Mouse (Mus musculus): ENCODE data around the gene Chml.

Gene Chml

DNA sequence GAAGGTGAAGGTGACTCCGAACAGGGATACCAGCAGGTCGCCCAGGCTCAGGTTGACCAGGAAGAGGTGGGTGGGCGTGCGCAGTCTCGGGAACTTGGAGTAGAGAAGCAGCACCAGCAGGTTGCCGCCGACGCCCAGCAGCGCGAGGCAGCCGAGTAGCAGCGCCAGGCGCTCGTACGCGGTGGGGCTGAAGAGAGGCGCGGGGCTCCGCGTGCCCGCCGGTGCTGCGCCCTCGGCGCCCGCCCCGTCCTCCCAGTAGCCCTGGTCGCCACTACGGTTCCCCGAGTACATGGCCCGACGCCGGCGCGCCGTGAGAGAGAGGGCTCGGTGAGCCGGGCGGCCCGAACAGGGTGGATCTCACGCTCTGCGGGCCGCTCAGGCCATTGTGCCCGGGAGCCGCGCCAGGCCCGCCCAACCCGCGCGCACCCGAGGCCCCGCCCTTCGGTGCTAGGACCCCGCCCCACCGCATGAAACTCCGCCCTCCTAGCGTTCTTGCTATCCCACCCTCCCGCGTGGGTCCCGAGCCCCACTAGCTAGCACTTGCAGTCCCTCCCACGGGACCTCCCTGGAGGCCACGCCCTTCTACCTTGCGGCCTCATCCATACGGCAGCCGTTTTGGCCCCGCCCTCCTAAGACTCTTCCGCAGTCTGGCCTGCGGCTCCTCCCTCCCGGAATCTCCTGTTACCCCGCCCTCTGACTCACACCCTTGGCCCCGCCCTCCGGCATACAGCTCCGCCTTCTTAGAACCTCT, at the start of gene Chml, which contains the start of gene Opn3:
Chml (minus strand) TSS at position 656 of the 751 bp plus-strand sequence.
Opn3 (minus strand) TSS at position 531 of the 751 bp plus-strand sequence.
- peak; percentile 97 for DNase-seq

DNA sequence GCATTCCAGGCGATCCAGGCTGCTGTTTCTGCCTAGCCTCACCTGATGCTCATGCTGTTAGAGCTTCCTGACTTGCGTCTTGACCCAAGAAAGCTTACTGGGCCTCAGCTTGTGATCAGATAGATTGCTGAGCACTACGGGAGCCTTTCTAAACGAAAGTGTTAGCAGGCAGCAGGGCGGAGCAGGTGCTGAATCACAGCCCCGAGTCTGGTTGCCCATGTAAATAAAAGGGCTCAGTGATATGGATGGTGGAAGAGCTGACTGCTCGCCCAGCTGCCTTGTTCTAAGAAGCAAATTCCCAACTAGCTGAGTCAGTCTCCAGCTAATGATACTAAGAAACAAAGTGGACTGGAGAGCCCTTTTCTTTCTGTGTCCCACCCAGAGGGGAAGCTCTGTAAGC, 33.1 kb upstream of the Chml start:
- DNase-seq = no peak

DNA sequence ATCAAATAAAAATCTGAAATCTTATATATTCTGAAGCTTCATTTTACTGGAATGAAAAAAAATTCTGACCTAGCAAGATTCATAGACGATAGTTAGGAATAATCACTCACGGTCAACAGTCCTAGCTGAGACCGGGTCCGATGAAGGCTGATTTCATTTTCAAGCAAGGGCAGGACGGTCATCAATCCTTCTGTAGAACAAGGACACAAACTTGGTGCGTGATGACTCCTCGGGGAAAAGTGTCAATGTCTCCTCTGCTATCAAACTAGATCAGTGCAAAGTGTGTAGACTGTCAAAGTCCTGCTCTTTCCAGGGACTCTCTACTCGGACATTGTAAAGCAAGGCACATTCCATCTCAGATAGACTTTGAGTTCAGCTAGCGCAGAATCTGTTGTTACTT, 24.1 kb upstream of the Chml start:
- no peak for DNase-seq

DNA sequence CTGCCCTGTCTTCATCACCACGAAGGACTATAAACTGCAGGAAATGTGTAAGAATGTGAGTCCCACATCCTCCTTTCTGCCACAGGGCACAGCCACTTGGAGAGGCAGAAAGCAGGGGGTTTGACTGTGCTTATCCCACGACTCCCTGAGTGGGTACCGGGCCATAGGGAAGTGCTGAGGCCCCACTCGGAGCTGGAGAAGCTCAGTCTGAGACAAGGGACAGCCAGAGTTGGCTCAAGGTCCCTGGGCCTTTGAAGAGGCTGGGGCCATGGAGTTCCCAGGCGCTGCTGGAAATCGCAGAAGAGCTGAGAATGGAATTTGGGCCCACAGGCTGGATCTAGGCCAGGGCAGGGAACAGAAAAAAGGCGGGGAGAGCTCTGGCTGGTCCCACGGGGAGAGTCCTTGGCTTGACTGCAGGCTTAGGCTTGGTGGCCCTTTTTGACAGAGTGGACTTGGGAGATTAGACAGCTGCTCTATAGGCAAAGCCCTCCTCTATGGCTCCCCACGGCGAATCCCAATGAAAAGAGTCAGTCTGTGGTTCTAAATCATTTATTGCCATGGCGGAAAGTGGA, 19.7 kb upstream of the Chml start:
- DNase-seq = no peak

DNA sequence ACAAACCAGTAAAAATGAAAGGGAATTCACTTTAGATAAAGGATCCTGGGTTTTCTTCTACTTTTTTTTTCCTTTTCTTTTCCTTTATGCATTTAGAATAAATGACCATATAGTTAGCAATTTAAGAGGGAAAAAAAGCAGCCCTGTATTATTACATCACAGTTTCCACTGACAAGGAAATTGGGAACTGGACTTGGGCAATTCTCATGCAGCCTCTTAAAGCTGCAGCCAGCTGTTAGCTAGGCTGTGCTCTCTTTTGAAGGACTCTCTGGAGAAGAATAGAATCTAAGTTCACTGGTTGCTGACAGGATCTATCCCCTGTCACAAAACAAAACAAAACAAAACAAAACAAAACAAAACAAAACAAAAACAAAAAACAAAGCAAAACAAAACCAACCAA, 15.3 kb upstream of the Chml start:
- no peak for DNase-seq

DNA sequence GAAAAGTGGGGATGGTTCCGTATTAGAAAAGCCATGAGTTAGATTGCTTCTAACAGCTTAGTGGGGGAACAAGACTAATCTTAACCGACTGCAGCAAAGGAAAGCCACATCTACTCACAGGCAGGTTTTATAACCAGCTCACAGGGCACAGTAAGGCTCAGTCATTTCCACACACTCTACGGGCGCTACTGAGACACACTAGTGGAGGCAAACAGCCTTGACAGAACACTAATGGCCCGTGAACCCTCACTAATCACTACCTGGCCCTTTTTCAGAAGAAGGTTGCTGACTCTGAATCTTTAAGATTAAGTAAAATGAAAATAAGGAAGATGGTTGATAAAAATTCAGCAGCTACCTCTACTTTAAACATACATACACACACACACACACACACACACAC, 14.9 kb upstream of the Chml start:
- DNase-seq = no peak

DNA sequence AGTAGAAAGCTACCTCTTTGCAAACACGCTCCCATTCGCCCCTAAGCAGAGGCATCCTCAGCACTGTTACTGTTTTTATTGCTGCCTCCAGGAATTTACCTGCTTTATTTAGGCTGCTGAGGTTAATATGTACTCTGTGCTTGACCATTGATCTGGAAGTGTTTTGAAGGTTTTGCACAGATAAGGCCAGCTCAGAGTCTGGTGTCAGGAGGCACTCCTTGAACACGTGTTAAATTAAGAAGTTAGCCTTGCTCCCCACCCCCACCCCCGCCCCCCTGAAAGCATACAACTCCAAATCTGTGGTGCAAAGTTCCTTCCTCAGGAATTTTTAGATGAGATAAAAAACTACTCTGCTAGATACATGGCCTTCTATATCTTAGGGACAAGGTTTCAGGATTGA, 8.4 kb upstream of the Chml start:
- DNase-seq = no peak

DNA sequence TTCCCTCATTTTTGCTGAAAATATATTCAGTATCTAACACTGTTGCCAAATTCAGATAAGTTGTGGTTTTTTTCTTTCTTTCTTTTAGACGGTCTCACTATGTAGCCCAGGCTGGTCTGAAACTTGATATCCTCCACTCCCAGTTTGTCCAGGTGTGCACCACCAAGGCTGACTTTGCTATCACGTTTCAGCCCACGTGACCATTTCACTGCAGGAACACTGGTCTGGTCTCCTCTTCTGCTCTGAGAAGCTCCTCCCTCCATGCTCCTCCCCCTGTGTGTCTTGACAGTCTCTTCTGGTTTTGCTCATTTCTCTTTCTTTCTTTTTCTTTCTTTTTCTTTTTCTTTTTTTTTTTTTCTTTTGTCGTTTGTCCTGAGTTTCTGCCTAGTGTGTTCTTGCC, 7.1 kb upstream of the Chml start:
- no peak for DNase-seq

DNA sequence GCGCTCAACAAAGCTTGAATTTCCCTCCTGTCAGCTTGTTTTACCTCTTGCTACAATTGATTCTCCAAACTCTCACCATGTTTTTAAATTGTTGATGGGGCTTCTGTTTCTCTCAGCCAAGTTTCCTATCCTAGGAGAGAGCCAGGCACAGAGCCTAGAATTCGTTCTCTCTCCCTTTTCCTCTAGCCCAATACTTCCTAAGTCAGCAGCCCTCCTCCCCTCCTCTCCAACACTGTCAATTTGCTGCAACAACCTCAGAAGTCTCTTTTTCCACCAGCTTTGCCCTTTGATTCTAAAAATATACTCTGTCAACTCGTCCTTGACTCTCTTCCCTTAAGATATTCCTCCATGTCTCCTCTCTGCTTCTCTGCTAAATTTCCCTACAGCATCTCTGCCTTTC, 6.7 kb upstream of the Chml start:
- no peak for DNase-seq

DNA sequence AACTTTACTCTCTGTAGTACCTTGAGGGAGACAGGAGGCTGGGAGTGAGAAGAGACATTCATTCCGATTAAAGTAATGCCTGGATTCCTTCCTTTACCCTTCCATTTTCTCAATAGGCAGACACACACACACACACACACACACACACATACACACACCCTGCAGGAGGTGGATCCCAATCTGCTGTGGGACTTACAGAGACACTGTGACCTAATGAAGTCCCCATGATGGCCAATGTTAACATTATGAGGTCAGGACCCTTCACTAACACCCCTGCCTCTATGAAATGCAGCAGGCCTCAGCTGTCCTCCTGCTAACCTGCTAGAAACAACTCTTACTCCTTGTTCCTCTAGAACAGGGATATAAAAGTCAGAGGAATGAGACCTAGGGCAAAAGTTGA, 5.6 kb upstream of the Chml start, which contains the start of gene Wdr64:
Wdr64 (plus strand) TSS at position 301 of the 400 bp plus-strand sequence.
- DNase-seq = no peak

DNA sequence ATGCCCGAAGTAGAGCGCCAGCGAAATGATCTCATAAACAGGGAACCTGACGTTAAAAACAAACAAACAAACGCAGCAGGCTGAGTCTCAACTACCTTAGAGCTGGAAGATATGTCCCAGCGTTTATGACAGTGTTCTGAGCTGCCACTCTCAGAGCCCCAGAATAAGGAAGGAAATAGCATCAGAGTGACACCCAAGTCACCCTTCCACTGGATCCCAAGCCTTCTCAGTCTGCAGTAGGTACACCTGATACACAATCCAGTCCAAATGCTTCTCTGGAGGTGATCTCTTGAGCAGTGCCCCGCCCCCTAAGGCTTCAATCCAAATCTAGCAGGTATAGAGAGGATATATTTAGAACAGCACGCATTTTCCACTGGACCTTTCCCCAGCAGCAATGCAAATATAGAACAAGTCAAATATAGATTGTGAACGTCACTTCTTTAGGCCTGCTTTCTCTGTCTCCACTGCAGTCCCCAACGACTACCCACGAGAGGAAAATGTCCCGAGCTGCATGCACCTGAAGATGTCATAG, 794 bp upstream of the Chml start:
- DNase-seq = peak; percentile 33

DNA sequence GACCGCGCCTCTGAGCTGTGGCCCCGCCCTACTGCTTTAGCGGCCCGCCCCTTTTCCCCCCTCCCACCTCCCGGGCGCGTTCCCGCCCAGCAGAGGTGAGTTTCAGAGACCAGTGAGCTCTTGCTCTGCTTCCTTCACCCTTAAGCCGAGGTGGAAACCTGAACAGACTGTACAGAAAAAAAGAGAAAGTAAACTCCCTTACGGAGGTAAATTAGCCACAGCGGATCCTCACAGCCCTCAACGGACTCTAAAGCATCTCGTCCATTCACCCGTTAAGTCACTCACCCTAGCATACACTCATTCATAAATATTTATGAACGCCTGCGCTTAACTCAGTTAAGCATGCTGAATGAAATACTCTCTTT, 278 bp upstream of the Chml start:
- no peak for DNase-seq

DNA sequence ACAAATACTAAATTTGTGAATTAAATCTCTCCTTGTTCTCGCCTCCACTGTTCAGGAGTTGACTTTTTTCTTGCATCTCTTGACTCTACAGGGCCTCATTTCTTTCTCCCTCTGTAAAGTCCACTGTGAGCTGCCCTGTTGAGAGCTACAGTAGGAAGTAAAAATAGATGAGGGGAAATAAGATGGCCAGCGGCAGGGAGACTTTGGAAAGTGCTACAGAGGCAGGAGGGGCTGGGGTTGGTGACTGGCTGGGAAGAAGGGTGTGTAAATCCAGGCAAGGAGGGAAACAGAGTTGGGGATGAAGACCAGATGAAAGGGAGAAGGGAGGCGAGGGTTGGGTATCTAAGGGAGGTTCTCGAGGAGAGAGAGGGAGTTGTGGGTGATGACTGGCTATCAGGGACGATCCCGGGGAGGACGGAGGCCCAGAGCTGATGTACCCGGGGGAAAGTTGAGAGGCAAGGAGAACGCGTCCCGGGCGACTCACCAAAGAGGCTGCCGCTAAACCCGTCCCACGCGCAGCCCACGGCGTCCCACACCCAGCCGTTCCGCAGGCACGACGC, 935 bp downstream of the Chml start:
- DNase-seq = peak; percentile 4

DNA sequence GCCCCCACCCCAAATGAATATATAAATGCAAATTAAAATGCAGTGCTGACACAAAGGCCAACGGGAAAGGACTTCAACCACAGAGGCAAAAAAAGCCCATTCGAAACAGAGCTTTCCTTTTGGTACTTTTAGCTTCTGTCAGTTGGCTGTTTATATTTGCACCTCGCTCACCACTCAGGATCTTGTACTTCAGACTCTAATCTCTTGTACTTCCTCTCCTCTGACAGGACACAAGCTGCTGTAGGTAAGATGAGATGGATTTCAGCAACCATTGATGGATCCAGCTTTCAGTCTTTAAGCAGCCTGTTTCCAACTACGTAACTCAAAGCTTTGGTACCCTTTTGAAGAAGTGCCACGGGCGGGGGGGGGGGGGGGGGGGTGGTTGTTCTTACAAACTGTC, 11.7 kb downstream of the Chml start:
- no peak for DNase-seq

DNA sequence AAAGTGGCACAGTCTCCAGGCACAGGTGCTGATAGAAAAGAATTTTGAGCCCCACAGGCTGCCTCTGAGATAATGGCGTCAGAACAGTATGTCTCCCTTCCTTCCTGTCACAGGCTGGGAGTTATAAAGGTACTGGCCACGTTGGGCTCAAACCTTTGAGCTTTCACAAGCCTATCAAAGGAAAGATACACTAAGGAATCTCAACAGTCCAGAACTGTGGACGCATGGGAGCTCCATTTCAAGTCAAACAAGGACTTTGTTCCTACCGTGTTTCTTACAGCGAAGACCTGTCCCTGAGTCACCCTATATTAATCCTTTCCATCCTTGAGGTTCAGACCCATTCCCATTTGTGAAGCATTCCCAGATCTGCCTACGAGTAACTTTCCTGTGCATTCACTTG, 15.2 kb downstream of the Chml start:
- DNase-seq = no peak

DNA sequence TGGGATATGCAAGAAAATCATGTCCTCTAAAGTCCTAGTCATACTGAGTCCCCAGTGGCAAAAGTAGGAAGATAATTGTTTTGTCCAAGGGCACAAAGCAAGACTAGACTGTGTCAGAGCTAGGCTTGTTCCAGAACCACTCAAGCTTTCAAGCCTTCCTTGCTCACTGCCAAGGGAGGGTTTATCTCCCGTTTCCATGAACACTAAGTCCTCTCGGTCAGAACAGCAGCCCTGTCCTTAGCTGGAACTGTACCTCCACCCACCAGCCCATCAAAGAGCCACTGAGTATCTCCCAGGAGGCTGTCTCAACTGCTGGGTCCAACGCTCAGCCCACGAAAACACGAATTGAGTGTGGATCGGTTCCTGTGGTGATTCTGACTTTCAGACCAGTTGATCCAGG, 17.6 kb downstream of the Chml start:
- no peak for DNase-seq

DNA sequence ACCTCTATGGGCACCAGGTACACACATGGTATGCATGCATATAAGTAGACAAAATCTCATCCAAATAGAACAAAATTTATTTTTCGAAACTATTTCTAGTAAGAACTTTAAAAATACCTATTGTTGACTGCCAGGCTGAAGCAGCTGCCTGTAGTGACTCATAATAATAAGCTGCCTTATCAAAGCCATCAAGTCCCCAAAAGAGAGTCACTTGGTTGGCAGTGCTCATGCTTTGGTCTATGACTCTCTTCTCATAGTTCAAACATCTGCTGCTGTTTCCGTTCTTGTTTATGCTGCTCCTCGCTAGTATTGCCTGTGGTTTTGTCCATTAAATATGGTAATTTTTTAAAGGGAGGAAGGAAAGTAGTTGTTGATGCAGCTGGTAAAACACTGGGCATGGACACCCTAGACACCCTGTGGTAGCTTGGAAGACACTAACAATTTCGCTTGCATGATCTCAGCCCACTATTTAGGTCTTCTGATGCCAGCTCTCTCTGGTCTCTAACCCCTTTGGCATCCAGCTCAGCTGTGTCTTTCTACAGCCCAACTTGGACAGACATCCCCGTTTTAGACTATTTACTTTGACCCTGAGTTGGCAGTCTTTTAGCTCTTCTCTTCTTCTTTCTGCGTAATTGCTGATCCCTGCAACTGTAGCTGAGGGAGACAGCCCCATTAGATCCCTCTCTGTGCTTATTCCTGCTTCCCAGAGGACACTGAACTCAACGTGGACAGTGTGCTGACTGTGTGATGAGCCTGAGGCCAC, 19.0 kb downstream of the Chml start:
- no peak for DNase-seq

DNA sequence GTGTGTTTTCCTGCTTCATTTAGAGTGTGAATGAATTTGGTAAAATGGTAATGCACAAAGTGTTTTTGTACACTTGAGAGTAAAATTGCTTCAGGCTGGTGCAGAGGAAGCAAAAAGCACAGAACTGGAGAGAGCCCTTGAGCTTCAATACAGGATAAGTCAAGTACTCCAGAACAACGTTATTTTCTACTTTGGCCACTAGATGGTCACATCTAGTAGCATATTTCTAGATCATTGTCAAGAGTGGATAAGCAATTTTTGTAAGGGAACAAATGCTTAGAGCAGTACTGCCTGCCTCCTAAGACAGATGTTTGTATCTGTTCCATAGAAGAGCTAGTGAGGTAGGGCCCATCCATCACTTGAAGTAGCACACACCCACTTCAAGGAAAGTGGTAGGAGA, 21.1 kb downstream of the Chml start:
- DNase-seq = no peak

DNA sequence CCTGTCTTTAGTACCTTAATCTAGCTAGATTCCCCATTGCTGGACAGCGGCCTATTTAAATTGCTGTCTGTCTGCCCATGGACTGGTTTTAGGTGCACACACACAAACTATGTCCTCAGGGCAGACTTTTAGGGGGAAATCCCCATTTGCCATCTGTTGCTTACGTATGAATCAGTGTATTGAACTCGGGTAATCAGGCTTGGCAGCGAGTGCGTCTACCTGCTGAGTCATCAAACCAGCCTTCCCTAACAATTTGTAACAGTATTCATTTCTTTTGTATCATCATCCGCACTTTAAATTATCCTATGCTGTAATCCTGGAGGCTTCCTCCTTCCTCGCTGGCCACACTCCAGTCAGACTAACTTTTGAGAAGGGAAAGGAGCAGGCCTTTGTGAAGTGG, 22.7 kb downstream of the Chml start:
- DNase-seq = no peak

DNA sequence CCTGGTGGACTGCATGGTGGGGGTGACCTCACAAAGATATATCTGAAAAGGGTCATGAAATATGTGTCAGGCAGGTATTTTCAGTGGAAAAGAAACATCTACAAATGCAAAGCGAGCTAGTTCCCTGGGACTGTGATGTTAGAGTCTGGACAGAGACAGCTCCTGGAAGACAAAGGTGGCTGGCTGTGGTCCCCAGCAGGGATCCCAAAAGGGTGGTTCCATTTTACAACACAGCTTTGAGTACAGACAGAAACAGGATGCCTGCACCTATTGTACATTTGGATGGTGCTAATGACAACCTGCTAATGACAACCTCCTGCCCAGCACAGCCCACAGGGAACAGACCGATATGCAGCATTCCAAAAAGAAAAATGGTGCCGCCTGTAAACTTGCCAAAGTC, 23.2 kb downstream of the Chml start:
- no peak for DNase-seq

DNA sequence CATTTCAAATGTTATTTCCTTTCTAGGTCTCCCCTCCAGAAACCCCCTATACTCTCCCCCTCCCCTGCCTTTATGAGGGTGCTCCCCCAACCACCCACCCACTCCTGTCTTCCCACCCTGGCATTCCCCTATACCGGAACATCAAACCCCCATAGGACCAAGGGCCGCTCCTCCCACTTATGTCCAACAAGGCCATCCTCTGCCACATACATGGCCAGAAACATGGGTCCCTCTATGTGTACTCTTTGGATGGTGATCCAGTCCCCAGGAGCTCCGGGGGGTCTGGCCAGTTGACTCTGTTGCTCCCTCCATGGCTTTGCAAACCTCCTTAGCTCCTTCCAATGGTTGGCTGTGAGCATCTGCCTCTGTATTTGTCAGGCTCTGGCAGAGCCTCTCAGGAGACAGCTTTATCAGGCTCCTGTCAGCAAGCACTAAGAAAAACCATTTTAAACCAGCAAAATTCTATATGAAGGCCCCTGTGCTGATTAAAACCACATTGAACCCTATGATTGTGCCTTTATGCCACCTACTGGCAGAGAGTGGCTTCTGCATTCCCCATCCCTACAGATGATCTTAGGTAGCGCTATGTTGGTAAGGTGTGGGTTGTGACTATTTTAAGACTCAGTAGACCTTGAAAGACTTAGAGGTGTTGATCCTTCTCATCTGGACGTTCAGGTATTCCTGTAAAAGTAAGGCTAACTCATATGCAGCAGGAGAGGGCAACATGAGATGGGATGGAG, 23.9 kb downstream of the Chml start:
- no peak for DNase-seq

DNA sequence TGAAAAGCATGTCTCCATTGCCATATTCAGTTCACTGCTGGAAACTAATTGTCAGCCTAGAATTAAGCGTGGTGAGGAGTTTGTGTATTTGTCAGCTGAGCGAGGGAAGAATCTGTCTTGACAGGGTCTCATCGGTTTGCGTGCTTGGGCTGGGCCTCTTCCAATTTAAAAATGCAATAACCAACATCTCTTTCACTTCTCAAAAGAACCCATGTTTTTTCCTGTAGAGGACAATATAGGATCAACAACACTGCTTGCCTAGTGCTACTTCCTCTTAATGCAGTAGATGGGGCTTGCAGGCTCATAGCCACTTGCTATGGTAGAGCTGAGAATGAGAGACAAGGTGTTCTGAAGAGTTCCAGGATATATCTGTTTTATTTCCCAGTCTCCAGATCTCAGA, 32.8 kb downstream of the Chml start:
- DNase-seq = no peak

DNA sequence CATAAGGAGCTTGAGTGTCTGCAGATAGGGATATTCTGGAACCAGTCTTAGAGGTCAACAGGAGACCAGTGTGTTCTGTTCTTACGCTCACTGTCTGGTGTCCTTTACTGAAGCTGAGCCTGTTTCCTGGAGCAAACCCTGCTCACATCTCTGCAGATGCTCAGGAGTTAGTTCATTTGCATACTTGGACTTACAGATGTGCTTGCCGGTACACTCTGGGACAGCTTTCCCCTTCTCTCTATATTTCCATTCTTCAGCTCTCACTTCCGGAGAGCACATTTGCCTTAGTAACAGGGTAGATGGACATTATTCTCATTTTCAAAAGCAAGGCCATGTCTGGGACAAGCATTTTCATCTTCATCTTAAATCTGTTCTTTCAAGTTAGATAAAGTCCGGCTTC, 44.1 kb downstream of the Chml start:
- DNase-seq = no peak

Measured in cerebellum, adult 11 months (tissue).